In the genomic region with DNA sequence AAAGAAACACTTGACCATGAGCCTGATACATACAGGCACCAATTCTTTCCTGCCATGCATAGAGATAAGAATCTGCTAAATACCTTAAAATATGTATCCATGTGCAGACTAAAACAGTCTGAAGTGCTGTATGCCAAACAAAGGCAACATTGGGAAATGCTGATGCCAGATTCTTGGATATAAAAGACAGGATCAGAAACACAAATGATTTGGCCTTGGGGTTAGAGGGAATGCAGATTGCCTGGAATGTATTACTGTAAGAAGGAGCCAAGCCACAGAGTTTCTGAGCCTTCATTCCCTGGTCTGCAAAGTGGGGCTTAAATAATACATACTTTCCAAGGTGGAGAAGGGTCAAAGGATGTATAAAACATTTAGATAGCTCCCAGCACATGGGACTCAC, we compare ENCODE assay signal across 27 mouse cellular contexts.
A peak's percentile ranks its signal among the peaks of the same experiment; 100 is the strongest.
DNase-seq lines count a peak whose midpoint lies in the region; ATAC-seq lines count a peak whose summit lies in the region.
"Had no signal": no experiment of that assay in that cellular context is flagged by ENCODE, and none has a peak within 500 bp of the region (broad histone marks: within the 10 kb centered on the region; RNA-seq: fewer than 3 reads in every experiment).

No protein-coding gene starts in this region.

- H3K27me3 ChIP-seq in forebrain, embryonic 15.5 days = no peaks in the 10 kb centered on the region
- no peaks in the 10 kb centered on the region for H3K27me3 ChIP-seq in forebrain, embryonic 13.5 days
- H3K27me3 ChIP-seq in hindbrain, embryonic 14.5 days (ENCODE audit: control insufficient read depth, insufficient read depth, low read length) = no peaks in the 10 kb centered on the region
- H3K27me3 ChIP-seq in hindbrain, embryonic 10.5 days (ENCODE audit: insufficient read depth, poor library complexity, severe bottlenecking) = peaks cover 7% of the 10 kb centered on the region; the same call in 1 of the 2 replicates
- no peaks in the 10 kb centered on the region for H3K27me3 ChIP-seq in midbrain, embryonic 16.5 days (ENCODE audit: control insufficient read depth, insufficient read depth, low read depth, low read length)
- 0 out of 2 replicates have a peak, but pooled peaks cover 3% of the 10 kb centered on the region for H3K27me3 ChIP-seq in midbrain, embryonic 10.5 days (ENCODE audit: low read depth, poor library complexity, severe bottlenecking)
- H3K27me3 ChIP-seq: CH12.LX; embryonic facial prominence, embryonic 12.5 days; heart, embryonic 13.5 days; intestine, embryonic 15.5 days had no signal

- H3K4me2 ChIP-seq in forebrain, embryonic 15.5 days (replicated peaks) = no peak overlapping the region
- H3K4me2 ChIP-seq in forebrain, embryonic 13.5 days = no peak overlapping the region
- no peak overlapping the region for H3K4me2 ChIP-seq in hindbrain, embryonic 14.5 days (replicated peaks)
- no peak overlapping the region for H3K4me2 ChIP-seq in midbrain, embryonic 16.5 days (ENCODE audit: low read length)
- H3K4me2 ChIP-seq: embryonic facial prominence, embryonic 12.5 days; heart, embryonic 13.5 days; hindbrain, embryonic 12.5 days; intestine, embryonic 15.5 days had no signal

- no peak overlapping the region for H3K9ac ChIP-seq in forebrain, embryonic 15.5 days (replicated peaks)
- no peak overlapping the region for H3K9ac ChIP-seq in forebrain, embryonic 13.5 days
- no peak overlapping the region for H3K9ac ChIP-seq in hindbrain, embryonic 14.5 days
- no peak overlapping the region for H3K9ac ChIP-seq in midbrain, embryonic 16.5 days (ENCODE audit: low read depth, low read length)
- H3K9ac ChIP-seq: embryonic facial prominence, embryonic 12.5 days; heart, embryonic 13.5 days; hindbrain, embryonic 12.5 days; intestine, embryonic 15.5 days had no signal

- 0 out of 2 replicates have a peak, but pooled peaks cover 3% of the 10 kb centered on the region for H3K4me1 ChIP-seq in forebrain, embryonic 15.5 days
- no peaks in the 10 kb centered on the region for H3K4me1 ChIP-seq in forebrain, embryonic 13.5 days
- peaks cover 3% of the 10 kb centered on the region; the same call in 1 of the 2 replicates for H3K4me1 ChIP-seq in hindbrain, embryonic 14.5 days (replicated peaks; ENCODE audit: control insufficient read depth, insufficient read depth, low read length)
- peaks cover 4% of the 10 kb centered on the region; the same call in 1 of the 2 replicates for H3K4me1 ChIP-seq in hindbrain, embryonic 10.5 days (replicated peaks)
- H3K4me1 ChIP-seq in midbrain, embryonic 16.5 days (ENCODE audit: control insufficient read depth, insufficient read depth, low read length) = peaks cover 8% of the 10 kb centered on the region
- peaks cover under 1% of the 10 kb centered on the region; the same call in 1 of the 2 replicates for H3K4me1 ChIP-seq in midbrain, embryonic 10.5 days
- H3K4me1 ChIP-seq: embryonic facial prominence, embryonic 12.5 days; heart, embryonic 10.5 days; heart, embryonic 13.5 days; hindbrain, embryonic 12.5 days; intestine, embryonic 15.5 days had no signal

- ATAC-seq in forebrain, embryonic 15.5 days (replicated peaks) = no peak
- no peak for ATAC-seq in forebrain, embryonic 13.5 days
- no peak for ATAC-seq in hindbrain, embryonic 14.5 days (ENCODE audit: low FRiP score)
- no peak for ATAC-seq in midbrain, embryonic 16.5 days
- ATAC-seq: hindbrain, embryonic 16.5 days; intestine, embryonic 15.5 days had no signal

- no peaks in the 10 kb centered on the region for H3K9me3 ChIP-seq in forebrain, embryonic 15.5 days
- H3K9me3 ChIP-seq in forebrain, embryonic 13.5 days (replicated peaks) = no peaks in the 10 kb centered on the region
- H3K9me3 ChIP-seq in hindbrain, embryonic 14.5 days (ENCODE audit: control insufficient read depth, low read length) = no peaks in the 10 kb centered on the region
- no peaks in the 10 kb centered on the region for H3K9me3 ChIP-seq in hindbrain, embryonic 10.5 days
- no peaks in the 10 kb centered on the region for H3K9me3 ChIP-seq in midbrain, embryonic 16.5 days (replicated peaks; ENCODE audit: control insufficient read depth, low read length, poor library complexity, severe bottlenecking)
- no peaks in the 10 kb centered on the region for H3K9me3 ChIP-seq in midbrain, embryonic 10.5 days (replicated peaks)
- H3K9me3 ChIP-seq: embryonic facial prominence, embryonic 12.5 days; heart, embryonic 10.5 days; heart, embryonic 13.5 days; hindbrain, embryonic 12.5 days; intestine, embryonic 15.5 days had no signal

- no peak overlapping the region for H3K4me3 ChIP-seq in forebrain, embryonic 15.5 days
- no peak overlapping the region for H3K4me3 ChIP-seq in forebrain, embryonic 13.5 days
- no peak overlapping the region for H3K4me3 ChIP-seq in hindbrain, embryonic 14.5 days (replicated peaks; ENCODE audit: low read length)
- H3K4me3 ChIP-seq in hindbrain, embryonic 10.5 days = no peak overlapping the region
- H3K4me3 ChIP-seq in midbrain, embryonic 16.5 days (ENCODE audit: low read depth, low read length) = no peak overlapping the region
- no peak overlapping the region for H3K4me3 ChIP-seq in midbrain, embryonic 10.5 days
- H3K4me3 ChIP-seq: embryonic facial prominence, embryonic 12.5 days; heart, adult 2 months; heart, embryonic 10.5 days; heart, embryonic 13.5 days; hindbrain, embryonic 12.5 days; intestine, embryonic 15.5 days had no signal

- no peak for DNase-seq in hindbrain, embryonic 14.5 days (ENCODE audit: low spot score)
- DNase-seq in hindbrain, embryonic 10.5 days (ENCODE audit: low spot score) = no peak
- no peak for DNase-seq in midbrain, embryonic 10.5 days (ENCODE audit: low spot score)
- no peak for DNase-seq in adrenal gland, postnatal 36 days
- DNase-seq: adrenal gland, adult 2 months; adrenal gland, postnatal 14 days; B cell, adult 2 months; cerebellum, adult 18-20 months; cerebellum, adult 9-10 months; cerebellum, postnatal 14 days; gastrocnemius, postnatal 10 days; gastrocnemius, postnatal 36 days; heart, adult 2 months; heart, postnatal 14 days; heart, postnatal 4 days; kidney, adult 11 months had no signal

- peak overlapping the region; percentile 54 for H3K27ac ChIP-seq in forebrain, embryonic 15.5 days (replicated peaks)
- H3K27ac ChIP-seq in forebrain, embryonic 13.5 days = no peak overlapping the region
- H3K27ac ChIP-seq in hindbrain, embryonic 14.5 days = 0 out of 2 replicates have a peak overlapping the region, but pooled peaks have one; percentile 14
- H3K27ac ChIP-seq in hindbrain, embryonic 10.5 days = no peak overlapping the region
- H3K27ac ChIP-seq in midbrain, embryonic 16.5 days (ENCODE audit: low read length) = peak overlapping the region; percentile 35; the same call in 1 of the 2 replicates
- H3K27ac ChIP-seq in midbrain, embryonic 10.5 days (replicated peaks) = no peak overlapping the region
- H3K27ac ChIP-seq: embryonic facial prominence, embryonic 12.5 days; heart, adult 2 months; heart, embryonic 10.5 days; heart, embryonic 13.5 days; hindbrain, embryonic 12.5 days; intestine, embryonic 15.5 days had no signal

- H3K36me3 ChIP-seq in forebrain, embryonic 15.5 days = no peaks in the 10 kb centered on the region
- no peaks in the 10 kb centered on the region for H3K36me3 ChIP-seq in forebrain, embryonic 13.5 days (ENCODE audit: poor library complexity, severe bottlenecking)
- H3K36me3 ChIP-seq in hindbrain, embryonic 14.5 days (replicated peaks; ENCODE audit: control insufficient read depth, insufficient read depth) = no peaks in the 10 kb centered on the region
- no peaks in the 10 kb centered on the region for H3K36me3 ChIP-seq in hindbrain, embryonic 10.5 days
- no peaks in the 10 kb centered on the region for H3K36me3 ChIP-seq in midbrain, embryonic 16.5 days (ENCODE audit: control insufficient read depth, insufficient read depth, low read length)
- H3K36me3 ChIP-seq in midbrain, embryonic 10.5 days = no peaks in the 10 kb centered on the region
- H3K36me3 ChIP-seq: embryonic facial prominence, embryonic 12.5 days; G1E; hindbrain, embryonic 12.5 days; intestine, embryonic 15.5 days had no signal

Comparison
In these comparisons a context has a peak if more than half of its experiments do, and no peak if none do; other contexts are left out.
1. H3K27ac ChIP-seq: peak in forebrain, embryonic 15.5 days (single experiment), hindbrain, embryonic 14.5 days (single experiment) and midbrain, embryonic 16.5 days (single experiment); none in forebrain, embryonic 13.5 days (single experiment), hindbrain, embryonic 10.5 days (single experiment) and midbrain, embryonic 10.5 days (single experiment).